ENCODE assay signal across 21 mouse cellular contexts in genomic region chr9:110064641-110065040, GRCm38 (mm10). TPM values are rescaled to one million over a fixed set of nuclear protein-coding genes. Genes with fewer than 3 reads are reported as not detected.
DNase-seq lines count a peak whose midpoint lies in the region; ATAC-seq lines count a peak whose summit lies in the region.
"Had no signal": no experiment of that assay in that cellular context is flagged by ENCODE, and none has a peak within 500 bp of the region (broad histone marks: within the 10 kb centered on the region; RNA-seq: fewer than 3 reads in every experiment).

No protein-coding gene starts in this region.

- ATAC-seq in frontal cortex, adult (ENCODE audit: low TSS enrichment) = peak; percentile 44; the same call in 1 of the 2 replicates
- no peak for ATAC-seq in midbrain, embryonic 11.5 days (ENCODE audit: low FRiP score)
- no peak for ATAC-seq in midbrain, embryonic 13.5 days
- ATAC-seq: forebrain, embryonic 14.5 days; hindbrain, embryonic 16.5 days; inflammation-experienced regulatory T-cells, adult 6 months; intestine, postnatal 0 days had no signal

- no peak for DNase-seq in frontal cortex, adult 2 months (ENCODE audit: extremely low spot score in 1 of 2, low spot score in 1 of 2)
- DNase-seq in midbrain, embryonic 11.5 days (ENCODE audit: low spot score, missing footprints) = peak; percentile 49
- DNase-seq in NIH3T3 (ENCODE audit: low read depth) = peak; percentile 40
- DNase-seq in cerebellum, postnatal 4 days (ENCODE audit: low spot score in 2 of 2) = no peak
- DNase-seq: cerebellum, adult 11-12 months; cerebellum, adult 9-11 months; cerebellum, postnatal 36 days; gastrocnemius, postnatal 14 days; heart, postnatal 10 days; heart, postnatal 4 days had no signal

- no peak overlapping the region for H3K27ac ChIP-seq in midbrain, embryonic 11.5 days (ENCODE audit: low read depth, low read length)
- no peak overlapping the region for H3K27ac ChIP-seq in midbrain, embryonic 13.5 days
- H3K27ac ChIP-seq: embryonic facial prominence, embryonic 15.5 days; forebrain, embryonic 10.5 days; heart, embryonic 10.5 days; hindbrain, embryonic 12.5 days had no signal

- H3K9me3 ChIP-seq in midbrain, embryonic 11.5 days (ENCODE audit: control insufficient read depth, low read length) = no peaks in the 10 kb centered on the region
- no peaks in the 10 kb centered on the region for H3K9me3 ChIP-seq in midbrain, embryonic 13.5 days
- H3K9me3 ChIP-seq: embryonic facial prominence, embryonic 15.5 days; forebrain, embryonic 10.5 days; heart, embryonic 10.5 days; hindbrain, embryonic 12.5 days had no signal

- no peak overlapping the region for H3K4me3 ChIP-seq in midbrain, embryonic 11.5 days (ENCODE audit: low read depth, low read length)
- no peak overlapping the region for H3K4me3 ChIP-seq in midbrain, embryonic 13.5 days (replicated peaks)
- H3K4me3 ChIP-seq: embryonic facial prominence, embryonic 15.5 days; erythroblast, embryonic 14.5 days; forebrain, embryonic 10.5 days; heart, embryonic 10.5 days; hindbrain, embryonic 12.5 days had no signal

- peaks cover 3% of the 10 kb centered on the region; the same call in 1 of the 2 replicates for H3K36me3 ChIP-seq in midbrain, embryonic 11.5 days (ENCODE audit: control insufficient read depth, insufficient read depth, low read length)
- H3K36me3 ChIP-seq in midbrain, embryonic 13.5 days = peaks cover 55% of the 10 kb centered on the region

- H3K9ac ChIP-seq in midbrain, embryonic 11.5 days (ENCODE audit: low read length) = no peak overlapping the region
- no peak overlapping the region for H3K9ac ChIP-seq in midbrain, embryonic 13.5 days (replicated peaks)
- H3K9ac ChIP-seq: embryonic facial prominence, embryonic 15.5 days; hindbrain, embryonic 12.5 days had no signal

- H3K27me3 ChIP-seq in midbrain, embryonic 11.5 days (ENCODE audit: control insufficient read depth, insufficient read depth, low read length) = no peaks in the 10 kb centered on the region
- no peaks in the 10 kb centered on the region for H3K27me3 ChIP-seq in midbrain, embryonic 13.5 days
- H3K27me3 ChIP-seq: embryonic facial prominence, embryonic 15.5 days; hindbrain, embryonic 12.5 days had no signal

- H3K4me1 ChIP-seq in midbrain, embryonic 11.5 days (ENCODE audit: control insufficient read depth, insufficient read depth, low read length) = no peaks in the 10 kb centered on the region
- peaks cover 8% of the 10 kb centered on the region; the same call in 1 of the 2 replicates for H3K4me1 ChIP-seq in midbrain, embryonic 13.5 days (replicated peaks)
- H3K4me1 ChIP-seq: embryonic facial prominence, embryonic 15.5 days; forebrain, embryonic 10.5 days; heart, embryonic 10.5 days; hindbrain, embryonic 12.5 days had no signal

- H3K4me2 ChIP-seq in midbrain, embryonic 11.5 days = no peak overlapping the region
- H3K4me2 ChIP-seq in midbrain, embryonic 13.5 days (replicated peaks) = no peak overlapping the region
- H3K4me2 ChIP-seq: embryonic facial prominence, embryonic 15.5 days; hindbrain, embryonic 12.5 days had no signal

RNA-seq across cellular contexts. Expression of gene Smarcc1, which starts 52.9 kb away (rescaled TPM):
- polyA plus RNA-seq in frontal cortex, adult 2 months (2012; rRNA removed) = 32.6 and 33.6 TPM in 2 replicates
- 146 and 160 TPM in 2 replicates for polyA plus RNA-seq in midbrain, embryonic 11.5 days (2014; fragmentation: Nextera tagmentation; extraction: Ambion mirVana)
- 153 and 167 TPM in 2 replicates for polyA plus RNA-seq in midbrain, embryonic 13.5 days (2015; fragmentation: Nextera tagmentation; extraction: Ambion mirVana)

RNA-seq across cellular contexts. Expression of gene Dhx30, which starts 53.0 kb away (rescaled TPM):
- polyA plus RNA-seq in frontal cortex, adult 2 months (2012; rRNA removed) = 145 TPM in 2 replicates
- 161 and 164 TPM in 2 replicates for polyA plus RNA-seq in midbrain, embryonic 11.5 days (2014; fragmentation: Nextera tagmentation; extraction: Ambion mirVana)
- 221 and 223 TPM in 2 replicates for polyA plus RNA-seq in midbrain, embryonic 13.5 days (2015; fragmentation: Nextera tagmentation; extraction: Ambion mirVana)

Comparison
In these comparisons a context has a peak if more than half of its experiments do, and no peak if none do; other contexts are left out.
1. DNase-seq: peak in midbrain, embryonic 11.5 days (single experiment) and NIH3T3 (single experiment); none in frontal cortex, adult 2 months (0 of 2) and cerebellum, postnatal 4 days (0 of 2).